Mouse (Mus musculus) cerebellum, adult 2 months (tissue): ENCODE measurements at regions not wholly inside any gene's neighbourhood (a gene's known extent, or its start where the extent isn't known, plus 50 kb on each side); places are given as distances from the start of the nearest gene placed in this dataset.

Experiments used
- DNase-seq, 2 experiments: peaks; one replicate each; pipeline ENCODE4 v3.0.0; 2021
- H3K27ac ChIP-seq: fragments of 200-500 bp; 2 replicates; pipeline ENCODE4 v1.5.1; 2012; ENCODE audit warnings: low read length, control low read depth, inconsistent platforms; ENCODE audit not compliant: insufficient read depth
- H3K27me3 ChIP-seq: fragments of 200-500 bp; 2 replicates; pipeline ENCODE4 v1.6.1; 2012; ENCODE audit warnings: inconsistent platforms, mild to moderate bottlenecking, low read length, moderate library complexity; ENCODE audit not compliant: control insufficient read depth, insufficient read depth
- H3K4me1 ChIP-seq: fragments of 200-500 bp; 2 replicates; pipeline ENCODE4 v1.6.1; 2011; ENCODE audit warnings: low read length; ENCODE audit not compliant: control insufficient read depth, insufficient read depth
- H3K4me3 ChIP-seq: fragments of 200-500 bp; replicated peaks from 2 replicates; pipeline ENCODE3; 2011; ENCODE audit warnings: mild to moderate bottlenecking, low read depth, low read length, control low read depth; ENCODE audit not compliant: insufficient read depth
- CTCF ChIP-seq: fragments of 200-500 bp; IDR thresholded peaks from 2 replicates; pipeline ENCODE4 v1.5.1; 2011; ENCODE audit warnings: low read depth, mild to moderate bottlenecking, control low read depth, low read length, moderate library complexity, borderline replicate concordance; ENCODE audit not compliant: insufficient read depth
- POLR2A ChIP-seq: fragments of 200-500 bp; IDR thresholded peaks from 2 replicates; pipeline ENCODE4 v1.6.1; 2011; ENCODE audit warnings: low read length, control low read depth, borderline replicate concordance; ENCODE audit not compliant: insufficient read depth
- WGBS: fragments of 180-500 bp; shearing (Covaris S2); methylation state at CpG from one replicate; pipeline ENCODE4 v1.1.7; 2018; 5-methylcytosine and 5-hydroxymethylcytosine counted together

GRCm38 (mm10) chr1:152313480-152313879, 73.0 kb downstream of the Tsen15 start:
- no peak overlapping the region for H3K4me3 ChIP-seq
- WGBS: 80% methylated on average over 2 of the region's 2 CpGs
- no peaks in the 10 kb centered on the region for H3K27me3 ChIP-seq
- no peaks in the 10 kb centered on the region for H3K4me1 ChIP-seq
- H3K27ac ChIP-seq: no peak overlapping the region
- TF ChIP-seq POLR2A (no peak), CTCF (no peak)
- DNase-seq: no peak

DNA sequence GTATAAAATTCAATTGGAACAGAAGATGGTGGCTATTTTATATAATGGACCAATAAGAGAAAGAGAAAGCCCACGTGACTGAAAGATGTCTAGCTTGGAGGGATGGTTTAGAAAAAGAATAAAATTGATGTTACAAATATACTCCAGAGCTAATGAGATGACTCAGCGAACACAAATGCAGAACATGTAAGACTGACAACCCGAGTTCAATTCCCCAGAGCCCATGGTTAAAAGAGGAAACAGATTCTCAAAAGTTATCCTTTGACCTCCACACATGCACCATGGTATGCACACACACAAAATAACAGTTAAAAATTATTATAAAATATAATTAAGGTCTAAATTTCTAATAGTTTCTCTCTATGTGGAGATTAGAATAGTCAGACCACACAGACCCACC, 81.0 kb downstream of the Tsen15 start:
- WGBS: 95% methylated on average over 3 of the region's 3 CpGs
- TF ChIP-seq CTCF: no peak
- no peak for TF ChIP-seq POLR2A
- peaks cover 5% of the 10 kb centered on the region; the same call in 1 of the 2 replicates for H3K4me1 ChIP-seq
- no peak overlapping the region for H3K4me3 ChIP-seq
- no peak for DNase-seq
- no peak overlapping the region for H3K27ac ChIP-seq
- H3K27me3 ChIP-seq: no peaks in the 10 kb centered on the region

- Histone ChIP-seq H3K4me1 (peaks cover 5% of the 10 kb centered on the region; the same call in 1 of the 2 replicates), H3K4me3 (peak overlapping the region; percentile 14), H3K27ac (0 out of 2 replicates have a peak overlapping the region, but pooled peaks have one; percentile 33), H3K27me3 (no peaks in the 10 kb centered on the region)
- 14% methylated on average over 14 of the region's 14 CpGs for WGBS
- TF ChIP-seq CTCF (no peak), POLR2A (no peak)
- DNase-seq: peak; percentile 78 to 89
Measured at GRCm38 (mm10) chr1:152304487-152305130, 81.9 kb downstream of the Tsen15 start.

DNA sequence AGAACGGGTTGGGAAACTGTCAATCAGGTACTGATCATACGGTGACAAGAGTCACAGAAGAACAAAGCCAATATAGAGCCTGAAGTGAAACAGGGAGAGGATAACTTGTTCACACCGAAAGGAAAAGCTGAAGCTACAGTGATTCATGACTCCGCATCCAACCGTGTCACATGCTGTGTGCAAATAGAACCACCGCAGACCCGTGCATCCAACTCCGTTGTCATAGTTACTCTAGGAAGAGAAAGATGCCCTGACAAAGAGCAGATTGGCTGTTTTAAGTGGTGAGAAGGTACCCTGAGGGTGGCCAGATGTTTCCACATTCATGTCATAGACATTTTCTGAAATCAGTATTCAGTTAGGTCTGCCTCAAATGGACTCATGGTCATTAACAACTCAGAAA, 85.1 kb downstream of the Tsen15 start:
- peaks cover 5% of the 10 kb centered on the region; the same call in 1 of the 2 replicates for H3K4me1 ChIP-seq
- WGBS: 73% methylated on average over 8 of the region's 8 CpGs
- no peak for DNase-seq

DNA sequence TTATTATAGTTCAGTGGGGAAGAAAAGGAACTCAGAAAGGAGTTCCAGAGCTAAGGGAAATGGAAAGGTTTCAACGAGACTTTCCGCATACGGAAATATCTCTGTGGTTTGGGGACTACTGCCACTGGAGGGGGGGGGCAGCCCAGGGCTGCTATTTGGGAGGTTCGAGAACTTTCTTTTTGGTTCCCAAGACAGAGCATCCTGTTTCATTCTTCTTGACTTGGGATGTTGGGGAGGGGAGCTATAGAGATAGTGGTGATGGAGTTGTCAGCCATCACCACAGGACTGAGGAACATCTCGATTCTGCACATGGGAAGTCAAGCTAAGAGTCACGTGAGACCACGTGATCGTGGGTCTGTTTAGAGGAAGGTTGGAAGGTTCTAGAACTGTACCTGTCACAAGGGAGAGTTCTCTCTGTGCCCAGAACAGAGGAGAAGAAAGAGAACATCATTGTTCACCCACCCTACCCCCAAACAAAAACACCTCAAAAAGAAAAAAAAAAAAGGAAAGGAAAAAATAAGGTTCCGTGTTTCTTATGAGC, 94.2 kb downstream of the Tsen15 start:
- H3K27ac ChIP-seq: no peak overlapping the region

More for the DNA sequence above, 85.1 kb downstream of the Tsen15 start:
- no peak overlapping the region for H3K4me3 ChIP-seq
- TF ChIP-seq POLR2A: no peak
- no peak for TF ChIP-seq CTCF
- no peak overlapping the region for H3K27ac ChIP-seq
- H3K27me3 ChIP-seq: no peaks in the 10 kb centered on the region

DNA sequence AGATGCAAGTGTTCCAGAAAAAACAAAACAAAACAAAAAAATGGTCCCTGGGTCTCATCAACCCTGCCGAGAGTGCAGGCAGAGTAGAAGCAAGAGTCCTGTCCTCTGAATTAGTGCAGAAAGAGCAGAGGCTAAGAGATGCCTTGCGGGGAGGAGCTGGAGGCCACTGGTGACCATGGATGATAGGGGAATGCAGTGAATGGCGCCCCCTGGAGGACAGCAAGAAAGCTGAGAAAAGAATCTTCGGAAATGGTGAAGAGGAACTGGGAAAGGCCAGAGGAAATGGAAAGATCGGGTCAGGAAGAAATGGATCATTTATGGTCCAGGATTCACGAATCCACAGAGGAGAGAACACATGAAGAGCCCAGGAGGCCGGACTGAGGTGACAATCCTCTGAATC, 95.7 kb downstream of the Tsen15 start:
- TF ChIP-seq CTCF (peak; percentile 84), POLR2A (no peak)
- Histone ChIP-seq H3K27ac (no peak overlapping the region), H3K4me1 (peaks cover 17% of the 10 kb centered on the region), H3K27me3 (no peaks in the 10 kb centered on the region), H3K4me3 (no peak overlapping the region)
- WGBS: 32% methylated on average over 7 of the region's 7 CpGs
- DNase-seq: peak; percentile 79 to 82

More for the DNA sequence above, 94.2 kb downstream of the Tsen15 start:
- Histone ChIP-seq H3K27me3 (no peaks in the 10 kb centered on the region), H3K4me1 (peaks cover 11% of the 10 kb centered on the region; the same call in 1 of the 2 replicates), H3K4me3 (no peak overlapping the region)
- no peak for DNase-seq
- TF ChIP-seq POLR2A (no peak), CTCF (no peak)
- 91% methylated on average over 9 of the region's 9 CpGs for WGBS

GRCm38 (mm10) chr1:152287566-152288490, 98.7 kb downstream of the Tsen15 start:
- Histone ChIP-seq H3K4me3 (no peak overlapping the region), H3K27me3 (no peaks in the 10 kb centered on the region), H3K4me1 (peaks cover 17% of the 10 kb centered on the region), H3K27ac (no peak overlapping the region)
- peak; percentile 39 to 44 for DNase-seq
- TF ChIP-seq CTCF (no peak), POLR2A (no peak)
- WGBS: 36% methylated on average over 15 of the region's 15 CpGs

DNA sequence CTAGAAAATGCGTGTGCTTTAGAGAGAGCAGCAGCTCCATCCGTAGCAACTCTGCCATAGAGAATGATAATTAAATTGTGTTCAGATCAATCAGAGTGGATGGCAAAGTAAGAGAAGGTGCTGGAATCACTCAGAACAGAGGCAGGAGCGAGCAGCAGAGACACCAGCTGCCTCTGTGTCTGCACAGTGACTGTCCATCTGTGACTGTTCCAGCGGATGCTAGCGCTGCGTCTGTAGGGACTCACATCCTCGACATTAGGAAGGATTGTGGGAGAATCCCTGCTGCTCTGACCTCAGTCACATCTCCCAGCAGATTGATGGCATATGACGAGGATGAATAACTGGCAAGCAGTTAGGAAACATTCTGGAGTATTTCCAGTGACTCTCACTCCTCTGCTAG, 99.8 kb downstream of the Tsen15 start:
- 53% methylated on average over 8 of the region's 8 CpGs for WGBS
- no peak overlapping the region for H3K27ac ChIP-seq
- DNase-seq: peak in 1 of 2 experiments; percentile 23
- TF ChIP-seq POLR2A (no peak), CTCF (no peak)
- peaks cover 17% of the 10 kb centered on the region for H3K4me1 ChIP-seq
- no peaks in the 10 kb centered on the region for H3K27me3 ChIP-seq
- no peak overlapping the region for H3K4me3 ChIP-seq
